Mouse (Mus musculus) intestine, postnatal 0 days (tissue): ENCODE data around the gene Specc1. TPM values are rescaled to one million over a fixed set of nuclear protein-coding genes. Genes with fewer than 3 reads are reported as not detected.

Experiments used
- ATAC-seq: fragments of 200-750 bp; cut with Nextera tagmentation; 2 replicates; pipeline ENCODE4 v1.8.0; 2017; ENCODE audit warnings: mild to moderate bottlenecking, moderate TSS enrichment, moderate library complexity
- H3K27ac ChIP-seq: fragments of 300-500 bp; sonication (generic); 2 replicates; pipeline ENCODE4 v1.5.1; 2014; ENCODE audit warnings: mild to moderate bottlenecking, low read depth, low read length, moderate library complexity
- H3K27me3 ChIP-seq: fragments of 300-500 bp; sonication (generic); replicated peaks from 2 replicates; pipeline ENCODE4 v1.6.1; 2014; ENCODE audit warnings: low read length, mixed read lengths; ENCODE audit not compliant: control insufficient read depth, insufficient read depth
- H3K36me3 ChIP-seq: fragments of 300-500 bp; sonication (generic); 2 replicates; pipeline ENCODE4 v1.6.1; 2014; ENCODE audit warnings: mild to moderate bottlenecking, moderate library complexity; ENCODE audit not compliant: control insufficient read depth, insufficient read depth
- H3K4me1 ChIP-seq: fragments of 300-500 bp; sonication (generic); replicated peaks from 2 replicates; pipeline ENCODE4 v1.6.1; 2014; ENCODE audit warnings: antibody characterized with exemption, low read length, mixed read lengths; ENCODE audit not compliant: control insufficient read depth, insufficient read depth
- H3K4me2 ChIP-seq: fragments of 300-500 bp; sonication (generic); replicated peaks from 2 replicates; pipeline ENCODE4 v1.6.1; 2014; ENCODE audit warnings: low read depth, mild to moderate bottlenecking, moderate library complexity
- H3K4me3 ChIP-seq: fragments of 300-500 bp; sonication (generic); 2 replicates; pipeline ENCODE4 v1.5.1; 2014; ENCODE audit warnings: low read depth, low read length
- H3K9ac ChIP-seq: fragments of 300-500 bp; sonication (generic); 2 replicates; pipeline ENCODE4 v1.6.1; 2014; ENCODE audit warnings: mild to moderate bottlenecking, low read depth, low read length
- H3K9me3 ChIP-seq: fragments of 300-500 bp; sonication (generic); 2 replicates; pipeline ENCODE4 v1.6.1; 2016; ENCODE audit warnings: mixed run types; ENCODE audit not compliant: control insufficient read depth
- CTCF ChIP-seq: sonication (generic); IDR thresholded peaks from 2 replicates; pipeline ENCODE4 v1.5.1; 2016; ENCODE audit warnings: low read depth, mild to moderate bottlenecking, control low read depth, antibody characterized with exemption, moderate library complexity
- WGBS: fragments of 180-500 bp; shearing (Covaris S2); extraction: QIAGEN DNeasy Blood & Tissue Kit; methylation state at CpG from one replicate; pipeline ENCODE4 v1.1.7; 2014; 5-methylcytosine and 5-hydroxymethylcytosine counted together
- polyA plus RNA-seq: library from polyadenylated mRNA; unstranded; fragments of >200 nt; fragmentation: Nextera tagmentation; extraction: Ambion mirVana; gene quantifications from 2 replicates; pipeline ENCODE4 v1.2.1, GENCODE M21; 2015

Specc1 gene
- polyA plus RNA-seq, 1 experiment from 2014 or later = 10.3 TPM

DNA sequence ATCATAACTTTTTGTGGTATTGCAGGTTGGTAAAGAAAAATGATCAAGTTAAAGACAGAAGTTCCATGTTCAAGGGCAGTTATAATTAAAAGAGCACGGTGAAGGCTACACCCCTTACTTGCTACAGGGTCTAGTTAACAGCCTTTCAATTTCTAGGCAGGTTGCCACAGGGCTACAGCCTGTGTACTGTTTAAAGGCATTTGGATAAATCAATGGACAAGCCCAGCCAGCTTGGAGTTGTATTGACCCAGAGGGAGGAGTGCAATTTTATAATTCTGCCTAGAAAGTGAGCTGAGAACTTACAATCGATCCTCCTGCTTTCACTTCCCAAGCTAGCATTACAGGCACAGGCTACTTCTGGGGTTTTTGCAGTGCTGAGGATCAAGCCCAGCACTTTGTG is 123.9 kb downstream of the Specc1 start:
- TF ChIP-seq CTCF = no peak
- no peaks in the 10 kb centered on the region for H3K9me3 ChIP-seq
- no peak overlapping the region for H3K9ac ChIP-seq
- no peak for ATAC-seq
- H3K27me3 ChIP-seq = no peaks in the 10 kb centered on the region
- H3K4me3 ChIP-seq = no peak overlapping the region
- no peaks in the 10 kb centered on the region for H3K36me3 ChIP-seq
- no peaks in the 10 kb centered on the region for H3K4me1 ChIP-seq
- H3K4me2 ChIP-seq = no peak overlapping the region
- H3K27ac ChIP-seq = no peak overlapping the region
- 48% methylated on average over 2 of the region's 2 CpGs for WGBS

DNA sequence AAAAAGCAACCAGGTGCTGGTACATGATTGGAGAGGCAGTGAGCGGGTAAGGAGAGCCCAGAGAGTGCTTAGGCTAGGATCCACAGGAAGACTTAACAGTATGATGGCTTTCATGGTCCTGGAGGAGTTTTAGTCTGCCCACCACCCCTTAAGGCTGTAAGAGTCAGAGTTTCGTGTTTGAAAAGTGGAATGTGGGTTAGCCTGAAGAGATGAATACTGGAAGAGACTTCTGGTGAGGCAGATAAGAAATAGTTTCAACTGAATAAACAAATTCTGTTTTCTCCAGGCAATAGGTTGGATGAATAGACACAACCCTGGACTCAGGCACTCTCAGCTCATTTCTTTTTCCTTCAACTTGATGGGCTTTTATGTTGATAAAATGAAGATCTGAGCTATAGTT is 130.1 kb downstream of the Specc1 start:
- Histone ChIP-seq H3K27ac (no peak overlapping the region), H3K4me2 (no peak overlapping the region), H3K4me3 (no peak overlapping the region), H3K27me3 (no peaks in the 10 kb centered on the region), H3K36me3 (no peaks in the 10 kb centered on the region), H3K9ac (no peak overlapping the region), H3K4me1 (no peaks in the 10 kb centered on the region), H3K9me3 (no peaks in the 10 kb centered on the region)
- no peak for TF ChIP-seq CTCF
- ATAC-seq = no peak
- WGBS = 74% methylated on average over 2 of the region's 2 CpGs

DNA sequence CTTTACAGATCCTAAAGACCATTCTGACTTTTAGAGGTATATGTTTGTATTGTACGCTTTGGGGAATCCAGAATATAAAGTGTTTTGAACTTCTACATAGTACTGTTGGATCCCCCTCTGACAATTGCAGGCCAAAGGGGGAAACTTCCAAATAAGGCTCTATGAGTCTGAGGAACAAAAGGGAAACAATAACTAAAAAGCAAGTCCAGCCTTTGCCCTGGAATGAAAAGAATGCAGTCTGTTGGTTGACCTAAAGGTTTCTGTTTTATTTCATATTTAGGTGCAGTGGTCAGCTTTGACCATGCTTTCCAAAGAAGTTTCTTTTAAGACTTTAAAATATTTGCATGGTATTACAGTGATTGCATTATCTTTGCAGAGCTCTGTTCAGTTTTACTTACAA is 130.5 kb downstream of the Specc1 start:
- 61% methylated on average over 1 of the region's 1 CpGs for WGBS
- H3K9ac ChIP-seq = no peak overlapping the region

DNA sequence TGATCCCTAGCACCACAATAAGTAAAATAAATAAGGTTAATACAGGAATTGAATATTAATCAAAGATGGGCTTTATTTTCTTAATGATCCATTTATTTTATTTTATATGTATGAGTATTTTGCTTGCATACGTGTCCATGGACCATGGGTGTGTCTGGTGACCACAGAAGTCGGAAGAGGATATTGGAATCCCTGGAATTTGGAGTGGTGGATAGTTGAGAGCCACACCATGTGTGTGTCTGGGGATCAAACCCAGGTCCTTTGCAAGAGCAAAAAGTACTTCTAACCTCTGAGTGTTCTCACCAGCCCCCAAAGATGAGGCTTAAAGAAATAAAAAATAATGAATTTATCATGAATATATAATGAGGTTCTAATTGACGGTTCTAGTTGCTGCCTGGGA is 132.1 kb downstream of the Specc1 start:
- TF ChIP-seq CTCF = no peak
- Histone ChIP-seq H3K27me3 (no peaks in the 10 kb centered on the region), H3K36me3 (no peaks in the 10 kb centered on the region), H3K9me3 (no peaks in the 10 kb centered on the region), H3K4me2 (no peak overlapping the region), H3K4me1 (no peaks in the 10 kb centered on the region), H3K27ac (no peak overlapping the region), H3K4me3 (no peak overlapping the region), H3K9ac (no peak overlapping the region)
- WGBS = 86% methylated on average over 3 of the region's 3 CpGs
- ATAC-seq = no peak

More for the DNA sequence above, 130.5 kb downstream of the Specc1 start:
- TF ChIP-seq CTCF = no peak
- H3K4me3 ChIP-seq = no peak overlapping the region
- no peaks in the 10 kb centered on the region for H3K4me1 ChIP-seq
- H3K27ac ChIP-seq = no peak overlapping the region
- ATAC-seq = no peak
- H3K36me3 ChIP-seq = no peaks in the 10 kb centered on the region
- no peaks in the 10 kb centered on the region for H3K9me3 ChIP-seq
- H3K27me3 ChIP-seq = no peaks in the 10 kb centered on the region
- H3K4me2 ChIP-seq = no peak overlapping the region

DNA sequence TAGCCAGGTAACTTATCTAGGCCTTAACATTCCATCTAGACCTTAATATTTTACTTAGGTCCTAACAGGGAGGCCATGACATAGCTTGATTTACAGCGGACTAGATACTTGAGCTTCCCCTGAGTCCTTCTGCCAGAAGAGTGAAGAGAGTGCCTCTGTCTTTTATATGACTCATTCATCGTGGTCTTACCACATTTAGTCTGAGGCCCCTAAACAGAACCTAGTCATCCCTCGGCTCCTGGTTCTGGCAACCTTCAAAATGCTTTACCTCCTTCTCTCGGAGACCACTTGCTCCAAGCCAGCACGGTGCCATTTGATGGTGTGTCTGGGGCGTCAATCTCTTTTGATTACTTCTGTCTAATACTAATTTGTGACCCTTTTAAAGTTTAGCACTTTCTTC is 133.8 kb downstream of the Specc1 start:
- no peak for TF ChIP-seq CTCF
- no peak for ATAC-seq
- no peaks in the 10 kb centered on the region for H3K9me3 ChIP-seq
- H3K4me3 ChIP-seq = no peak overlapping the region
- H3K27ac ChIP-seq = no peak overlapping the region
- WGBS = 77% methylated on average over 6 of the region's 6 CpGs
- no peak overlapping the region for H3K4me2 ChIP-seq
- H3K9ac ChIP-seq = no peak overlapping the region
- H3K36me3 ChIP-seq = no peaks in the 10 kb centered on the region
- H3K4me1 ChIP-seq = no peaks in the 10 kb centered on the region
- no peaks in the 10 kb centered on the region for H3K27me3 ChIP-seq

DNA sequence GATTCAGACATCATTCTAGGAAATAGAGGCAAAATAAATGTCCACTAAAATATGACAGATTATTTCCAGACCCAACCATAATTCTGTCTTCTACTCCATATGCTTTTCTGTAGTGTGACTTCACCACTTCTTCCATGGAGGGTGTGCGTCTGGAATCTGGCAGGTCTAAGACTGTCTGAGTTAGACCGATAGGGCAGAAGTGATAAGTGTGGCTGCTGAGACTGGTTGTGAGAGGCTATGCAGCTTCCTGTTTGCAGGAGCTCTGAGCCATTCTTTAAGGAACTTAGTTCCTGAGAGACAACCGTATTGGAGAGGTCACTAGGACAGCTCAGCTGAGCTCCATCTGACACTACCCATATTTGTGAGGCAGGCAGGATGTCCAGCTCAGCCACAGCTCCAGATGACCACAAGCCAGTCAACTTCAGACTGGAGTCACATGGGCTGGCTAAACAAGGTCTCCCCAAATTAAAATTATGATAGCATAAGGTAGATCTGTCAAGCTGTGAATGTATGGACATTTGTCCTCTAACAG is 146.9 kb downstream of the Specc1 start:
- H3K27me3 ChIP-seq = no peaks in the 10 kb centered on the region
- no peaks in the 10 kb centered on the region for H3K36me3 ChIP-seq
- no peak overlapping the region for H3K27ac ChIP-seq
- no peak overlapping the region for H3K4me3 ChIP-seq
- TF ChIP-seq CTCF = no peak
- no peak overlapping the region for H3K9ac ChIP-seq
- no peaks in the 10 kb centered on the region for H3K9me3 ChIP-seq
- no peaks in the 10 kb centered on the region for H3K4me1 ChIP-seq
- 26% methylated on average over 3 of the region's 3 CpGs for WGBS
- no peak overlapping the region for H3K4me2 ChIP-seq
- no peak for ATAC-seq

DNA sequence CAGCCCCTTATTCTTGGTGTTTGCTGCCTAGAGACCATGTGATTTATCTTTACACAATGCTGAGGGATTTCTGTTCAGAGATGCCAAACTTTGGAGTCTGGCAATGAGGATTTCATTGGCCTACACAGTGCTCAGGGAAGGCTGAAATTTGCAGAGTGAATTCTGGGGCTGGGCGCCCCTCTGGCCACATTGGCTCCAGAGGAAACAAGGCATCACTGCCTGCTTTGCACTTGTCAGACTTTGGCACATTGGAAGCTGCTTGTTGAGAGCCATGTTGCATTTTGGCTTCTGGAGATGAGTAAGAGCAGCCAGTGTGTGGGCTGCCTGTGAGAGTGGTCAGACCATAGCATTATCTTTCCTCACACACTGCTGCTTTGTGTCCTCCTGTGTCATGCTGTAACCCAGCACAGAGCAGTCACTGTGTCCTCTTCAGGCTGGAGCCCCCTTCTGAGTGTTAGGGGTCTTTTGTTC is 149.9 kb downstream of the Specc1 start:
- ATAC-seq = no peak
- Histone ChIP-seq H3K4me2 (no peak overlapping the region), H3K27me3 (no peaks in the 10 kb centered on the region), H3K4me1 (no peaks in the 10 kb centered on the region), H3K4me3 (no peak overlapping the region), H3K36me3 (no peaks in the 10 kb centered on the region), H3K27ac (no peak overlapping the region), H3K9me3 (no peaks in the 10 kb centered on the region), H3K9ac (no peak overlapping the region)
- TF ChIP-seq CTCF = no peak
- WGBS = 75% methylated on average over 1 of the region's 1 CpGs
